Mouse (Mus musculus): ENCODE measurements around the gene Shank2.

DNA sequence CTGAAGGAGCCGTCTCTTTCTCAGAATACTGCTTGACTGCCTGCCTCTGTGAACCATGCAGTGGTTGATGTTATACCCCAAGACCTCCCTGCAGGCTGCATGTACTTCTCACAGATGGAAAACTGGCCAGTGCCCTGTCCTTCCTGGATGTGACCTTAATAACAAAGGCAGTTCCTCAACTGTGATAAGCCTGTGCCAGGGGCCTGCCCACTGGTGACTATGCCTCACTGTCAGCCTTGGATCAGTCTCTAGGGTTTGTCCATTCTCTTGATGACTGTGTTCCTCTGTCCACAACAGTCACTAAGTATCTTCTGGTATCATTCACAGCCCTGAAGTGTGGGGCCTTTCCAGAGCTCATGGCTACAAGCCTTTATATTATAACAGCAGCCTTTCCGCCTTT lies 196.8 kb downstream of the Shank2 start:
- TF ChIP-seq CTCF (IDR thresholded peaks at IDR 0.05), result no peak
- TF ChIP-seq EP300 (IDR thresholded peaks at IDR 0.05), result no peak

All from lung, postnatal 0 days (tissue).